Mouse (Mus musculus) thymus, adult 2 months (tissue): Measurements from ENCODE around the gene Cryab. TPM values are rescaled to one million over a fixed set of nuclear protein-coding genes. Genes with fewer than 3 reads are reported as not detected.

Experiments used
- DNase-seq: peaks from one replicate; pipeline ENCODE4 v3.0.0; 2021
- H3K27ac ChIP-seq: fragments of 200-500 bp; 2 replicates; pipeline ENCODE4 v1.5.1; 2012; ENCODE audit warnings: low read length, control low read depth; ENCODE audit not compliant: control insufficient read depth, insufficient read depth
- H3K27me3 ChIP-seq: fragments of 200-500 bp; 2 replicates; pipeline ENCODE4 v1.6.1; 2012; ENCODE audit warnings: mild to moderate bottlenecking, low read length, moderate library complexity, mixed read lengths; ENCODE audit not compliant: control insufficient read depth, insufficient read depth
- H3K36me3 ChIP-seq: fragments of 200-500 bp; 2 replicates; pipeline ENCODE4 v1.6.1; 2012; ENCODE audit warnings: mild to moderate bottlenecking, low read length, moderate library complexity; ENCODE audit not compliant: control insufficient read depth, insufficient read depth
- H3K4me1 ChIP-seq: fragments of 200-500 bp; replicated peaks from 2 replicates; pipeline ENCODE4 v1.6.1; 2012; ENCODE audit warnings: low read length; ENCODE audit not compliant: control insufficient read depth, insufficient read depth
- H3K4me3 ChIP-seq: fragments of 200-500 bp; 2 replicates; pipeline ENCODE4 v1.5.1; 2012; ENCODE audit warnings: mild to moderate bottlenecking, low read length, control low read depth, moderate library complexity; ENCODE audit not compliant: control insufficient read depth, insufficient read depth
- CTCF ChIP-seq: fragments of 200-500 bp; IDR thresholded peaks from 2 replicates; pipeline ENCODE4 v1.5.1; 2012; ENCODE audit warnings: mild to moderate bottlenecking, control low read depth, low read length, moderate library complexity, borderline replicate concordance; ENCODE audit not compliant: control insufficient read depth, poor library complexity, insufficient read depth; ENCODE audit errors: extremely low read depth
- POLR2A ChIP-seq: fragments of 200-500 bp; IDR thresholded peaks from 2 replicates; pipeline ENCODE4 v1.6.1; 2012; ENCODE audit warnings: mild to moderate bottlenecking, low read length, control low read depth, moderate library complexity; ENCODE audit not compliant: control insufficient read depth, poor library complexity, insufficient read depth; ENCODE audit errors: extremely low read depth
- WGBS: fragments of 180-500 bp; shearing (Covaris S2); methylation state at CpG from one replicate; pipeline ENCODE4 v1.1.7; 2018; 5-methylcytosine and 5-hydroxymethylcytosine counted together
- polyA plus RNA-seq: library from polyadenylated mRNA; depleted of rRNA; stranded (reverse); fragments of >200 nt; gene quantifications from 2 replicates; pipeline ENCODE4 v1.2.3, GENCODE M21; 2012

Gene Cryab
- polyA plus RNA-seq, 1 experiment, result 146 TPM

- no peak for DNase-seq
- H3K27me3 ChIP-seq, result no peaks in the 10 kb centered on the region
- no peaks in the 10 kb centered on the region for H3K36me3 ChIP-seq
- H3K4me1 ChIP-seq, result no peaks in the 10 kb centered on the region
- no peak overlapping the region for H3K27ac ChIP-seq
- WGBS, result 84% methylated on average over 17 of the region's 17 CpGs
- TF ChIP-seq POLR2A (no peak), CTCF (no peak)
- H3K4me3 ChIP-seq, result no peak overlapping the region
These were observed 1.9 kb downstream of the Cryab start for GRCm38 (mm10) chr9:50752784-50753615.

- Histone ChIP-seq H3K27ac (no peak overlapping the region), H3K27me3 (no peaks in the 10 kb centered on the region), H3K4me3 (no peak overlapping the region), H3K4me1 (no peaks in the 10 kb centered on the region), H3K36me3 (no peaks in the 10 kb centered on the region)
- DNase-seq, result no peak
- TF ChIP-seq CTCF, result no peak
- no peak for TF ChIP-seq POLR2A
- WGBS, result 73% methylated on average over 7 of the region's 7 CpGs
These were observed 2.8 kb downstream of the Cryab start for GRCm38 (mm10) chr9:50753947-50754346.

DNA sequence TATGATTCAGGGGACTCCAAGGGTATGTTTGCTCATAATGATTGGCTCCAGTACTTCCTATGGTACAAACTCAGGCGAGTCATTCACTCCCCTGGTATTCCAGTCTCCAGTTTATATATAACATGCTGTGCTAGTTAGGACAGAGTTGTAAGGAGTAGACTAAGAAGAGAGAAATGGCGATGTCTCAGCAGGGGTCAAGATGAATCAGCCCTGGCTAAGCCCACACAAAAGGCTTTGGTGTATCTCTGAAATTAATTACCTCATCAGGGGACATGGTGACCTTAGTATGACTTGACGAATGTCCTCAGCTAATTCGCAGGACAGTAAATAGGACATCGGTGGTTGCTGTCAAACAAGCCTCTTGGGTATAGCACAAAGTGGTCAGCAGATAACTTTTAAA lies 5.6 kb downstream of the Cryab start:
- Histone ChIP-seq H3K36me3 (no peaks in the 10 kb centered on the region), H3K27me3 (no peaks in the 10 kb centered on the region), H3K4me3 (no peak overlapping the region), H3K4me1 (no peaks in the 10 kb centered on the region), H3K27ac (no peak overlapping the region)
- 87% methylated on average over 5 of the region's 5 CpGs for WGBS
- no peak for TF ChIP-seq CTCF
- TF ChIP-seq POLR2A, result no peak
- no peak for DNase-seq

- H3K4me3 ChIP-seq, result no peak overlapping the region
- no peak overlapping the region for H3K27ac ChIP-seq
- 78% methylated on average over 6 of the region's 6 CpGs for WGBS
- H3K36me3 ChIP-seq, result no peaks in the 10 kb centered on the region
- no peaks in the 10 kb centered on the region for H3K4me1 ChIP-seq
- DNase-seq, result no peak
- TF ChIP-seq CTCF (no peak), POLR2A (no peak)
- H3K27me3 ChIP-seq, result no peaks in the 10 kb centered on the region
These were observed 10.6 kb downstream of the Cryab start for GRCm38 (mm10) chr9:50761520-50762243.

- Histone ChIP-seq H3K36me3 (no peaks in the 10 kb centered on the region), H3K27ac (no peak overlapping the region), H3K4me3 (no peak overlapping the region), H3K4me1 (peaks cover 4% of the 10 kb centered on the region), H3K27me3 (no peaks in the 10 kb centered on the region)
- no peak for TF ChIP-seq CTCF
- no peak for TF ChIP-seq POLR2A
- DNase-seq, result no peak
- 98% methylated on average over 1 of the region's 1 CpGs for WGBS
These were observed 12.2 kb downstream of the Cryab start for GRCm38 (mm10) chr9:50763331-50763730.

DNA sequence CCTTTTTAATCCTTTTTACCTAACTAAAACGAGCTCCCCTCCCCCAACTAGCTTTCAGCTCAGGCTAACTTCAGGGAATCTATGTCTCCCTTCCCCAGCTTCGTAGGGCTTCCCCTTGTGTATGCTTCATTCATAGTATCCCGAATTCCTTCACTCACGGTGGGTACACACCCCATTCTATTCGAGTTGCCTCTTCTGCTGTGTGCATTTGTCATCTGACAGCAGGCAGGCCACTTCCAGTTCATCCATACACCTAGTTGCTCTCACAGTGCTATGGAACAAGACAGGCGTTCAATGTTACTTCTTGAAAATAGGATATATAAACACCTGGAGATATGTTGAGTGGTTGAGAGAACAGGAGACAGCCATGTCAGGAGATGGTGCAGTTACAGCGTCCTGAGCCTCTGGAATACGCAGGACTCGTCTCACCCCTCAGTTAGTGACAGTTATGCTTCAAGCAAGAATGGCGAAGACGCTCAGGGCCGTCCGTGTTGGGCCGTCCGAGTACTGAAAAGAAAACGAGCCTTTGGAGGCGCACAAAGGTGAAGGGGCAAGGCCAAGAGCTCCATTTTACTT lies 16.5 kb downstream of the Cryab start:
- DNase-seq, result no peak
- no peak for TF ChIP-seq POLR2A
- TF ChIP-seq CTCF, result no peak
- no peaks in the 10 kb centered on the region for H3K27me3 ChIP-seq
- peaks cover 6% of the 10 kb centered on the region for H3K4me1 ChIP-seq
- 2% methylated on average over 17 of the region's 17 CpGs for WGBS
- peak overlapping the region; percentile 42; the same call in 1 of the 2 replicates for H3K27ac ChIP-seq
- no peaks in the 10 kb centered on the region for H3K36me3 ChIP-seq
- peak overlapping the region; percentile 82 for H3K4me3 ChIP-seq
